Mouse (Mus musculus) kidney, adult 2 months (tissue): ENCODE results near the gene Cfap54. TPM values are rescaled to one million over a fixed set of nuclear protein-coding genes. Genes with fewer than 3 reads are reported as not detected.

Experiments
- DNase-seq: peaks from one replicate; pipeline ENCODE4 v3.0.0; 2021
- H3K27ac ChIP-seq: fragments of 200-500 bp; 2 replicates; pipeline ENCODE4 v1.5.1; 2012; ENCODE audit warnings: low read depth, low read length, control low read depth, inconsistent platforms; ENCODE audit not compliant: insufficient read depth
- H3K27me3 ChIP-seq: fragments of 200-500 bp; replicated peaks from 2 replicates; pipeline ENCODE4 v1.6.1; 2012; ENCODE audit warnings: mild to moderate bottlenecking, moderate library complexity, low read length, inconsistent platforms; ENCODE audit not compliant: control insufficient read depth, insufficient read depth
- H3K36me3 ChIP-seq: fragments of 200-500 bp; 2 replicates; pipeline ENCODE4 v1.6.1; 2012; ENCODE audit warnings: mild to moderate bottlenecking, moderate library complexity, low read length, inconsistent platforms; ENCODE audit not compliant: control insufficient read depth, insufficient read depth
- H3K4me1 ChIP-seq: fragments of 200-500 bp; 2 replicates; pipeline ENCODE4 v1.6.1; 2011; ENCODE audit warnings: low read length; ENCODE audit not compliant: control insufficient read depth, insufficient read depth
- H3K4me3 ChIP-seq: fragments of 200-500 bp; 2 replicates; pipeline ENCODE4 v1.5.1; 2011; ENCODE audit warnings: mild to moderate bottlenecking, low read depth, low read length, control low read depth; ENCODE audit not compliant: insufficient read depth
- CTCF ChIP-seq: fragments of 200-500 bp; conservative IDR thresholded peaks from 2 replicates; pipeline ENCODE4 v1.5.1; 2011; ENCODE audit warnings: low read depth, mild to moderate bottlenecking, control low read depth, low read length, moderate library complexity, mixed read lengths; ENCODE audit not compliant: insufficient read depth, insufficient read length
- POLR2A ChIP-seq: fragments of 200-500 bp; IDR thresholded peaks from one replicate; pipeline ENCODE4 v1.6.1; 2011; ENCODE audit warnings: low read depth, low read length, control low read depth
- WGBS: fragments of 180-500 bp; shearing (Covaris S2); methylation state at CpG from one replicate; pipeline ENCODE4 v1.1.7; 2018; 5-methylcytosine and 5-hydroxymethylcytosine counted together
- polyA plus RNA-seq: library from polyadenylated mRNA; depleted of rRNA; stranded (reverse); fragments of >200 nt; gene quantifications from 2 replicates; pipeline ENCODE4 v1.2.3, GENCODE M21; 2012

The Cfap54 gene
- polyA plus RNA-seq, 1 experiment, result 0.48 TPM

DNA sequence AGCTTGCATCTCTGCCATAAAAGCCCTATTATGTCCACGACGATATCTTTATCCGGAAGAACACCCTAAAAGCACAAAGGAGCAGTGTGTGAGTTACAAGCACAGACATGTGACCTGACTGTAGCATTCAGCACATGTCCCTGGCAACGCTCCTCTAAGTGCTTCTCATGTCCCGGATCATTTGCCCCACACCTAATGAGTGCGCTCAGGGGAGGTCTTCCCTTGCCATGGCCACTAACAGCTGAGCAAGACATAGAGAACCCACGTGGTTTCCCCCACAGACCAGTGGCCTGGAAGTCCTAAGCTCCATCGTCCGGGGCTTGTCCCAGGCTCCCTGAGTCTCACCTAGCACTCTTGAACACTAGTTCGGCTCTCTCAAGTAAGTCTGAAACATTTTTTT, 45.9 kb downstream of the Cfap54 start:
- H3K27ac ChIP-seq, result no peak overlapping the region
- no peak overlapping the region for H3K4me3 ChIP-seq
- 64% methylated on average over 10 of the region's 10 CpGs for WGBS
- no peaks in the 10 kb centered on the region for H3K4me1 ChIP-seq
- no peak for TF ChIP-seq CTCF
- no peak for TF ChIP-seq POLR2A
- H3K27me3 ChIP-seq, result no peaks in the 10 kb centered on the region
- DNase-seq, result no peak
- no peaks in the 10 kb centered on the region for H3K36me3 ChIP-seq

- H3K4me3 ChIP-seq, result no peak overlapping the region
- H3K27me3 ChIP-seq, result no peaks in the 10 kb centered on the region
- no peak overlapping the region for H3K27ac ChIP-seq
- 53% methylated on average over 8 of the region's 8 CpGs for WGBS
- no peak for TF ChIP-seq CTCF
- TF ChIP-seq POLR2A, result no peak
- H3K36me3 ChIP-seq, result no peaks in the 10 kb centered on the region
- no peaks in the 10 kb centered on the region for H3K4me1 ChIP-seq
- DNase-seq, result no peak
Measured at GRCm38 (mm10) chr10:93023295-93023694, 58.1 kb downstream of the Cfap54 start.

- Histone ChIP-seq H3K36me3 (no peaks in the 10 kb centered on the region), H3K27ac (no peak overlapping the region), H3K27me3 (no peaks in the 10 kb centered on the region), H3K4me1 (no peaks in the 10 kb centered on the region), H3K4me3 (no peak overlapping the region)
- peak; percentile 71 for TF ChIP-seq CTCF
- TF ChIP-seq POLR2A, result no peak
- 25% methylated on average over 8 of the region's 8 CpGs for WGBS
- DNase-seq, result peak; percentile 52
Measured at GRCm38 (mm10) chr10:93014059-93014795, 67.2 kb downstream of the Cfap54 start.

- TF ChIP-seq POLR2A (no peak), CTCF (no peak)
- no peaks in the 10 kb centered on the region for H3K27me3 ChIP-seq
- H3K4me3 ChIP-seq, result no peak overlapping the region
- no peak overlapping the region for H3K27ac ChIP-seq
- WGBS, result 88% methylated on average over 14 of the region's 14 CpGs
- DNase-seq, result no peak
- no peaks in the 10 kb centered on the region for H3K4me1 ChIP-seq
- H3K36me3 ChIP-seq, result no peaks in the 10 kb centered on the region
Measured at GRCm38 (mm10) chr10:93011085-93011484, 70.3 kb downstream of the Cfap54 start.

- Histone ChIP-seq H3K36me3 (no peaks in the 10 kb centered on the region), H3K27ac (no peak overlapping the region), H3K27me3 (no peaks in the 10 kb centered on the region), H3K4me1 (no peaks in the 10 kb centered on the region), H3K4me3 (no peak overlapping the region)
- WGBS, result 46% methylated on average over 3 of the region's 3 CpGs
- DNase-seq, result no peak
- TF ChIP-seq POLR2A (no peak), CTCF (no peak)
Measured at GRCm38 (mm10) chr10:93006970-93007369, 74.4 kb downstream of the Cfap54 start.

DNA sequence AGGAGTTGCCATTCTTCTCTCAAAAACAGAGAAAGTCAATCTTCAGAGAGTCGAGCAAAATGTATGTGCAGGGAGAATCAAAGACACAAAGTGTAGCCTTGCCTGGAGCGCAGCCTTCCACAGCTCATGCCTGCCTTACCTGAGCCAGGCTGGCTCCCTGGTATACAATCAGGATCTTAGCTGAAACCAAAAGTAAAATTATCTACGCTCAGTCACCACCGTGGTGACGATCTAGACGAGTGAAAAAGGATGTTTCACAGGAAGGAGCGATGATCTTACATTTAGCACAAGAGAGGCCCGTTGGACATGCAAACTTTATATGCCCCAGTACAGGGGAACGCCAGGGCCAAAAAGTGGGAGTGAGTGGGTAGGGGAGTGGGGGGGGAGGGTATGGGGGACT, 75.0 kb downstream of the Cfap54 start:
- 82% methylated on average over 9 of the region's 9 CpGs for WGBS
- H3K4me3 ChIP-seq, result no peak overlapping the region
- no peaks in the 10 kb centered on the region for H3K36me3 ChIP-seq
- no peak overlapping the region for H3K27ac ChIP-seq
- H3K27me3 ChIP-seq, result no peaks in the 10 kb centered on the region
- H3K4me1 ChIP-seq, result no peaks in the 10 kb centered on the region
- no peak for TF ChIP-seq POLR2A
- no peak for TF ChIP-seq CTCF
- DNase-seq, result no peak

DNA sequence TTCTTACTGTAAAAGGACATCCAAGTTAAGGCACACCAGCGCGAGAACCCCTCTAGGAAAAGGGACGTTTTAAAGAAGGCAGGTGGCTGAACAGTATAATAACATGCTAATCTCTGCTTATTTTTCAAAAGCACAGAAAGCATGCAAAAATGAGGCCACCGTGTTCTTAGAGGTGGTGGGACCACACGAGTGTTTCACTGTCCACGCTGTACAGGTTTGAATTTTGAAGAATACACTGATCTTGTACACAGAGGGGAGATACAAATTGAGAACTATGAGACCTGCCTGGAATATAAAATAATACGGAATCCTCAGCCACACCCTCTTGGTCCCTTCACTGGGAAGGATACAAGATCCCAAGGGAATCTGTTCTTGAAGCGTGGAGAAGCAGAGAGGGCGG, 82.9 kb downstream of the Cfap54 start:
- Histone ChIP-seq H3K36me3 (no peaks in the 10 kb centered on the region), H3K4me3 (no peak overlapping the region), H3K27me3 (no peaks in the 10 kb centered on the region), H3K27ac (no peak overlapping the region), H3K4me1 (no peaks in the 10 kb centered on the region)
- 83% methylated on average over 9 of the region's 9 CpGs for WGBS
- TF ChIP-seq POLR2A (no peak), CTCF (no peak)
- no peak for DNase-seq
